ENCODE assay signal across 9 mouse cellular contexts in the genomic region with DNA sequence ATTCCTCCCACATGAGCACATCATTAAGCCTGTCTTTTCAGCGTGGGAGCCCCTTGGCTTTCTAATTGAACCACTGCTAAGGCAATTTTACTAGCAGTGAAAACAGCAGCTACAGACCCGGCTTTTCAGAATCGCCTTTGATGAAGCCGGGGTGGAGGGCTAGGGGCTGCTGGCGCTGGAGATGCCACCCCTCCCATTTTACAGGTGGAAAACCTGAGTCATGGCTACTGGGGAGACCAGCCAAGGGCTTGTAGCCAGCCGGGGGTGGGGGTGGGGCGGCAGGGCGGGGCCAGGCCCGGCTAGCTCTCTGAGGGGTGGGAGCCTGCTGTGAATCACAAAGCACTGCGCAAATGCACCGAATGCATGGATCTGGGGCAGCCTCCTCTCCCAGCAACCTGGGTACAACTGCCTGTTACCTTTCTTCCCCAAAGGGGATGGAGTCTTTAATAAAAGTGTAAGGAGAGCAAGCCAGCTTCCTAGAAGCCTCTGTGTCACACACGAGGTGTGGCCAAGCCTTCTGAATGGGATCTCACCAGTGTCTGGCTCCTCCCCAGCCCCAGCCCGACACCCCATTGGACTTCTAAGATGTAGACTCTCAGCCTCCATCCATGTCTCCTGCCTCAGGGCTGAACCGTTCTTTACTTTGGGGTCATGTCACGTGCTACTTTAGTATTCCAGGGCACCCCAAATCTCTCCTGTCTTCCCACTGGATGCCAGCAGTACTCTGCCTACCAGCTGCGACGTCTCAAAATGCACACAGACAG.
DNase-seq lines count a peak whose midpoint lies in the region; ATAC-seq and TF ChIP-seq lines count a peak whose summit lies in the region.
"Had no signal": no experiment of that assay in that cellular context is flagged by ENCODE, and none has a peak within 500 bp of the region (broad histone marks: within the 10 kb centered on the region; RNA-seq: fewer than 3 reads in every experiment).

No protein-coding gene starts in this region.

- H3K9ac ChIP-seq in ES-Bruce4 (ENCODE audit: low read depth, poor library complexity, severe bottlenecking): peak overlapping the region; percentile 56
- no peak overlapping the region for H3K9ac ChIP-seq in liver, postnatal 0 days (replicated peaks)

- peak overlapping the region; percentile 53 for H3K4me3 ChIP-seq in ES-Bruce4 (ENCODE audit: low read depth, low read length)
- no peak overlapping the region for H3K4me3 ChIP-seq in liver, postnatal 0 days (ENCODE audit: low read depth, low read length)

- peak; percentile 74 for TF ChIP-seq EP300 in ES-Bruce4 (IDR thresholded peaks at IDR 0.05; ENCODE audit: insufficient read depth, low read depth, low read length)
- TF ChIP-seq EP300 in liver, postnatal 0 days (IDR thresholded peaks at IDR 0.05; ENCODE audit: low read depth): no peak

- DNase-seq in embryo, embryonic 10 days (ENCODE audit: low spot score): peak; percentile 18
- no peak for DNase-seq in embryo, embryonic 10.5 days (ENCODE audit: low spot score)
- peak; percentile 60 for DNase-seq in forelimb bud, embryonic 11.5 days (ENCODE audit: low read depth, low spot score)
- DNase-seq in liver, postnatal 0 days: no peak
- DNase-seq in left cerebral cortex, postnatal 14 days (ENCODE audit: low spot score in 2 of 2): no peak
- DNase-seq in testis, postnatal 10 days (ENCODE audit: low spot score): no peak
- DNase-seq in left cerebral cortex, adult 9 months (ENCODE audit: low spot score in 2 of 2): no peak

- peak overlapping the region; percentile 86 for H3K27ac ChIP-seq in ES-Bruce4 (ENCODE audit: insufficient read depth, low read length)
- H3K27ac ChIP-seq in liver, postnatal 0 days (ENCODE audit: low read depth): no peak overlapping the region

- no peak for TF ChIP-seq CTCF in ES-Bruce4 (IDR thresholded peaks at IDR 0.05; ENCODE audit: low read depth, low read length)
- TF ChIP-seq CTCF in liver, postnatal 0 days (IDR thresholded peaks at IDR 0.05; ENCODE audit: low read depth): no peak

- ATAC-seq in liver, postnatal 0 days: no peak

- peaks cover 2% of the 10 kb centered on the region for H3K4me1 ChIP-seq in ES-Bruce4 (ENCODE audit: control insufficient read depth, insufficient read depth, low read length)
- peaks cover 8% of the 10 kb centered on the region for H3K4me1 ChIP-seq in liver, postnatal 0 days (ENCODE audit: insufficient read depth)

- no peaks in the 10 kb centered on the region for H3K9me3 ChIP-seq in ES-Bruce4 (replicated peaks; ENCODE audit: control insufficient read depth, insufficient read depth, low read length, poor library complexity, severe bottlenecking)
- H3K9me3 ChIP-seq in liver, postnatal 0 days (ENCODE audit: low read length): no peaks in the 10 kb centered on the region

- no peaks in the 10 kb centered on the region for H3K27me3 ChIP-seq in ES-Bruce4 (ENCODE audit: control insufficient read depth, insufficient read depth, low read length, poor library complexity, severe bottlenecking)
- H3K27me3 ChIP-seq in liver, postnatal 0 days (ENCODE audit: insufficient read depth, low read length): peaks cover 7% of the 10 kb centered on the region; the same call in 1 of the 2 replicates
- H3K27me3 ChIP-seq: CH12.LX had no signal

- H3K36me3 ChIP-seq in ES-Bruce4 (ENCODE audit: control insufficient read depth, insufficient read depth, low read length, poor library complexity, severe bottlenecking): no peaks in the 10 kb centered on the region
- H3K36me3 ChIP-seq in liver, postnatal 0 days (replicated peaks; ENCODE audit: insufficient read depth, low read length): no peaks in the 10 kb centered on the region

- intact Hi-C loops in left cerebral cortex, postnatal 14 days (cut with DNase I): no loop called here

- WGBS in liver, postnatal 0 days (ENCODE audit: insufficient replicate concordance): 27% methylated on average over 13 of the region's 17 CpGs

- TF ChIP-seq POLR2A in ES-Bruce4 (IDR thresholded peaks at IDR 0.05; ENCODE audit: insufficient read depth, low read length): no peak

- H3K4me2 ChIP-seq in liver, postnatal 0 days (ENCODE audit: low read depth, low read length): peak overlapping the region; percentile 28

Comparison
In these comparisons a context has a peak if more than half of its experiments do, and no peak if none do; other contexts are left out.
1. DNase-seq: peak in embryo, embryonic 10 days (single experiment) and forelimb bud, embryonic 11.5 days (single experiment); none in embryo, embryonic 10.5 days (single experiment), liver, postnatal 0 days (single experiment), left cerebral cortex, postnatal 14 days (0 of 2), testis, postnatal 10 days (single experiment) and left cerebral cortex, adult 9 months (0 of 2).